Mouse (Mus musculus): Measurements from ENCODE around the gene Rhov.

The Rhov gene

GRCm38 (mm10) chr2:119238671-119239070 lies 32.4 kb downstream of the Rhov start:
- DNase-seq (ENCODE audit: low read depth, low spot score): no peak

DNA sequence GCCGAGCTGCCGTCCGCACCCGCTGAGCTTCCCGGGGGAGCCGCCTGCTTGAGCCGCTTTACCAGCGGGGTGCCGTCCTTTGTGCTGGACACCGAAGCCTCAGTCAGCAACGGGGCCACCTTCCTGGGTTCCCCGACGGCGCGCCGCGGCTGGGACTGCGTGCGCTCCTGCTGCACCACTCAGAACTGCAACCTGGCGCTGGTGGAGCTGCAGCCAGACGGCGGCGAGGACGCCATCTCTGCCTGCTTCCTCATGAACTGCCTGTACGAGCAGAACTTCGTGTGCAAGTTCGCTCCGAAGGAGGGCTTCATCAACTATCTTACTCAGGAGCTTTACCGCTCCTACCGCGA lies 33.2 kb downstream of the Rhov start:
- DNase-seq (ENCODE audit: low read depth, low spot score): peak; percentile 71

DNA sequence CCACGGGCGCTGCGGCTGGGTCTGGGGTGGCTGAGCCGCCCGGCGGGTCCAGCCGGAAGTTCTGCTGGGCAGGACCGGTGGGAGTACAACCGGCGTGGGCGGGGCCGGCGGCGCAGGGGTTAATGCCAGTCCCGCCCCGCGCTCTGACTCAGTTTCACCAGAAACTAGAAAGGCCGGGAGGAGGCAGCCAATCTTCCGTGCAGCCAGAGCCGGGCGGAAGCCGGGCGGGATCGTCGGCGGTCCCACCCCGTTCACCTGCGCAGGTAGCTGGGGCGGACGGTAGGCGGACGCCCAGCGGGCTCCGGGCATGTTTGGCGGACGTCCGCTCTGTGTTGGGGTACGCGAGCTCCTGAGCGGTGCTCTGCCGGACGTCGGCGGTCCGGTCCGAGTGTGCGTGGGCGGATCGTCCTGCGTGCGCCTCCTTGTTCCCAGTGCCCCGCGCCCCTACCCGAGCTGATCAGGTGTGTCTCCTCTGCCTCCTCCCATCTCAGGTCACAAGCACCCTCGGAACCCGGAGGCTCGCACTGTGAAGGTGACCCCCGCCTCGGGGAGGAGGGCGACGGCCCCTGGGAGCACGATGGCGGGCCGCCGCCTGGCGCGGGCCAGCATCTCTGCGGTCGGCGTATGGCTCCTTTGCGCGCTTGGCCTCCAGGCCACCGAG lies 33.7 kb downstream of the Rhov start, which contains the start of gene Spint1:
TSS of gene Spint1 (plus strand) at position 153 of the 661 bp plus-strand sequence.
- DNase-seq (ENCODE audit: low read depth, low spot score): peak; percentile 89

GRCm38 (mm10) chr2:119236682-119237209 lies 34.3 kb downstream of the Rhov start:
- DNase-seq (ENCODE audit: low read depth, low spot score): peak; percentile 85

DNA sequence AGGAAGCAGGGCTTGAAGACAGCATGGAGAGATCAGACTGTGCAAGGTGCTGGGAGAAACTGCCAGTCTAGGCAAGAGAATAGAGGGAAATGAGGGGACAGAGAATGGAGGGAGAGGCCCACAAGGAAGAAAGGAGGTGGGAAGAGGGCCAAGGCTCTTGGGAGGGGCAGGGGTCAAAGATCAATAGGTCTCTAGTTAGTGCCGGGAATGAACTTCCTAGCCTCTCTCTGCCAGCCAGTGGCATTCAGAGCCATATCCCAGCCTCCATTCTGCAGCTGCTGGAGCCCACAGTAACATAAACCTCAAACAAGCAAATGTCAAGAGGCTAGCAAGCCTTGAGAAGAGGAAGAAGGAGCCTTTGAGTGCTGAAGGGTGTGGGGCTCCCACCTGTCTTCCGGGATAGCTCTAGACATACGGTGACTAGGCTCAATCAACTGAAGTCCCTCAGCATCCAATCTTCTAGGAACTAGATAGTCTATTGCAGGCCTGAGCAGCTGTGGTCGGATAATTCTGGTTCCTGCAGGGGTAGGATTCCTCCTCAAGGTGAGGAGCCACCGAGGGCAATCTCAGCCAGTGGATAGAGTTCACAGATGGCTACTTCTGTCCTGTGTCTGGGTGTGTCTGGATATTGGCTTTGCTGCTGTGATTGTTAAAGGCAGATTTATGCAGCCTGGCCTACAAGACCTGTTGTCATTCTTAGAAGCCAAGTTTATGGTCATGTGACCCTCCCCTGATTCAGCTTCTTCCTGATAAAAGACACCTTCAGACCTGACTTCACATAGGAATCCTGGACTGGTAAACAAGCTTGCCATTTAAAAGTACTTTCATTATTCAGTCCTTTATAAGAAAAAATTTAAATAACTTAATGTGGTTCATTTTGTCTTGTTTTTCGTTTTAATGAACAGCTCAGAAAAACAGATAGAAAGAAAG lies 41.0 kb downstream of the Rhov start, which contains the start of gene Ppp1r14d:
TSS of gene Ppp1r14d (minus strand) at position 132 of the 930 bp plus-strand sequence.
- DNase-seq (ENCODE audit: low read depth, low spot score): peak; percentile 47
